In genomic region chr10:68210025-68210642, GRCm38 (mm10) we compare ENCODE assay signal across 19 mouse cellular contexts.
A peak's percentile ranks its signal among the peaks of the same experiment; 100 is the strongest.
DNase-seq lines count a peak whose midpoint lies in the region; ATAC-seq and TF ChIP-seq lines count a peak whose summit lies in the region.
"Had no signal": no experiment of that assay in that cellular context is flagged by ENCODE, and none has a peak within 500 bp of the region (broad histone marks: within the 10 kb centered on the region; RNA-seq: fewer than 3 reads in every experiment).

No protein-coding gene starts in this region.

- 86% methylated on average over 12 of the region's 12 CpGs for WGBS in embryonic facial prominence, embryonic 11.5 days
- 90% methylated on average over 12 of the region's 12 CpGs for WGBS in embryonic facial prominence, embryonic 10.5 days
- WGBS in intestine, embryonic 14.5 days, result 86% methylated on average over 12 of the region's 12 CpGs
- 75% methylated on average over 12 of the region's 12 CpGs for WGBS in intestine, postnatal 0 days
- WGBS in lung, embryonic 15.5 days, result 80% methylated on average over 12 of the region's 12 CpGs
- 70% methylated on average over 12 of the region's 12 CpGs for WGBS in liver, postnatal 0 days (ENCODE audit: insufficient replicate concordance)

- no peak overlapping the region for H3K4me2 ChIP-seq in embryonic facial prominence, embryonic 11.5 days (ENCODE audit: low read depth, low read length)
- no peak overlapping the region for H3K4me2 ChIP-seq in intestine, embryonic 14.5 days (ENCODE audit: low read length)
- H3K4me2 ChIP-seq in intestine, postnatal 0 days (replicated peaks; ENCODE audit: low read depth), result no peak overlapping the region
- no peak overlapping the region for H3K4me2 ChIP-seq in lung, embryonic 15.5 days
- no peak overlapping the region for H3K4me2 ChIP-seq in liver, postnatal 0 days (ENCODE audit: low read depth, low read length)
- H3K4me2 ChIP-seq: embryonic facial prominence, embryonic 15.5 days; forebrain, embryonic 12.5 days; limb, embryonic 13.5 days; neural tube, embryonic 12.5 days had no signal

- no peak for TF ChIP-seq EP300 in liver, postnatal 0 days (IDR thresholded peaks at IDR 0.05; ENCODE audit: low read depth)

- no peaks in the 10 kb centered on the region for H3K9me3 ChIP-seq in embryonic facial prominence, embryonic 11.5 days (replicated peaks; ENCODE audit: control insufficient read depth, low read length)
- no peaks in the 10 kb centered on the region for H3K9me3 ChIP-seq in embryonic facial prominence, embryonic 10.5 days
- H3K9me3 ChIP-seq in intestine, embryonic 14.5 days (ENCODE audit: control insufficient read depth, low read length), result no peaks in the 10 kb centered on the region
- no peaks in the 10 kb centered on the region for H3K9me3 ChIP-seq in intestine, postnatal 0 days (ENCODE audit: control insufficient read depth)
- no peaks in the 10 kb centered on the region for H3K9me3 ChIP-seq in lung, embryonic 15.5 days
- H3K9me3 ChIP-seq in liver, postnatal 0 days (ENCODE audit: low read length), result no peaks in the 10 kb centered on the region
- H3K9me3 ChIP-seq: embryonic facial prominence, embryonic 15.5 days; forebrain, embryonic 12.5 days; limb, embryonic 13.5 days; neural tube, embryonic 12.5 days had no signal

- H3K27me3 ChIP-seq in embryonic facial prominence, embryonic 11.5 days (ENCODE audit: control insufficient read depth, insufficient read depth, low read length), result no peaks in the 10 kb centered on the region
- H3K27me3 ChIP-seq in embryonic facial prominence, embryonic 10.5 days (replicated peaks; ENCODE audit: low read depth, poor library complexity, severe bottlenecking), result no peaks in the 10 kb centered on the region
- H3K27me3 ChIP-seq in intestine, embryonic 14.5 days (replicated peaks; ENCODE audit: control insufficient read depth, insufficient read depth, low read length), result no peaks in the 10 kb centered on the region
- no peaks in the 10 kb centered on the region for H3K27me3 ChIP-seq in intestine, postnatal 0 days (replicated peaks; ENCODE audit: control insufficient read depth, insufficient read depth, low read length)
- no peaks in the 10 kb centered on the region for H3K27me3 ChIP-seq in lung, embryonic 15.5 days
- H3K27me3 ChIP-seq in liver, postnatal 0 days (ENCODE audit: insufficient read depth, low read length), result no peaks in the 10 kb centered on the region
- H3K27me3 ChIP-seq: embryonic facial prominence, embryonic 15.5 days; forebrain, embryonic 12.5 days; limb, embryonic 13.5 days; neural tube, embryonic 12.5 days had no signal

- no peak overlapping the region for H3K27ac ChIP-seq in embryonic facial prominence, embryonic 11.5 days (replicated peaks; ENCODE audit: low read depth, low read length)
- no peak overlapping the region for H3K27ac ChIP-seq in embryonic facial prominence, embryonic 10.5 days (replicated peaks)
- no peak overlapping the region for H3K27ac ChIP-seq in intestine, embryonic 14.5 days (ENCODE audit: low read depth)
- H3K27ac ChIP-seq in intestine, postnatal 0 days (ENCODE audit: low read depth, low read length), result no peak overlapping the region
- H3K27ac ChIP-seq in lung, embryonic 15.5 days, result no peak overlapping the region
- peak overlapping the region; percentile 71 for H3K27ac ChIP-seq in liver, postnatal 0 days (ENCODE audit: low read depth)
- H3K27ac ChIP-seq: embryonic facial prominence, embryonic 15.5 days; forebrain, embryonic 12.5 days; limb, embryonic 13.5 days; neural tube, embryonic 12.5 days had no signal

- DNase-seq in embryonic facial prominence, embryonic 11.5 days (ENCODE audit: low spot score), result no peak
- DNase-seq in embryonic facial prominence, embryonic 10.5 days (ENCODE audit: low spot score), result no peak
- peak; percentile 44 for DNase-seq in intestine, embryonic 14.5 days (ENCODE audit: low spot score)
- DNase-seq in lung, postnatal 4 days, result no peak
- peak; percentile 34 for DNase-seq in liver, postnatal 0 days
- DNase-seq in natural killer cell, adult 2 months (ENCODE audit: low spot score in 2 of 2), result no peak
- DNase-seq: adrenal gland, postnatal 36 days; cerebellum, adult 8-10 months; kidney, postnatal 14 days; thymus, postnatal 14 days had no signal

- H3K36me3 ChIP-seq in embryonic facial prominence, embryonic 11.5 days (replicated peaks; ENCODE audit: control insufficient read depth, insufficient read depth, low read depth, low read length), result no peaks in the 10 kb centered on the region
- H3K36me3 ChIP-seq in embryonic facial prominence, embryonic 10.5 days (replicated peaks), result peaks cover 1% of the 10 kb centered on the region
- no peaks in the 10 kb centered on the region for H3K36me3 ChIP-seq in intestine, embryonic 14.5 days (ENCODE audit: control insufficient read depth, insufficient read depth, low read length)
- no peaks in the 10 kb centered on the region for H3K36me3 ChIP-seq in intestine, postnatal 0 days (ENCODE audit: control insufficient read depth, insufficient read depth)
- H3K36me3 ChIP-seq in lung, embryonic 15.5 days, result no peaks in the 10 kb centered on the region
- no peaks in the 10 kb centered on the region for H3K36me3 ChIP-seq in liver, postnatal 0 days (replicated peaks; ENCODE audit: insufficient read depth, low read length)
- H3K36me3 ChIP-seq: forebrain, embryonic 12.5 days; G1E; neural tube, embryonic 12.5 days had no signal

- H3K4me1 ChIP-seq in embryonic facial prominence, embryonic 11.5 days (ENCODE audit: control insufficient read depth, insufficient read depth, low read length), result no peaks in the 10 kb centered on the region
- H3K4me1 ChIP-seq in embryonic facial prominence, embryonic 10.5 days, result peaks cover 31% of the 10 kb centered on the region
- H3K4me1 ChIP-seq in intestine, embryonic 14.5 days (replicated peaks; ENCODE audit: control insufficient read depth, insufficient read depth, low read length), result peaks cover 42% of the 10 kb centered on the region
- peaks cover 2% of the 10 kb centered on the region; the same call in 1 of the 2 replicates for H3K4me1 ChIP-seq in intestine, postnatal 0 days (replicated peaks; ENCODE audit: control insufficient read depth, insufficient read depth, low read length)
- H3K4me1 ChIP-seq in lung, embryonic 15.5 days, result peaks cover 31% of the 10 kb centered on the region
- peaks cover 8% of the 10 kb centered on the region; the same call in 1 of the 2 replicates for H3K4me1 ChIP-seq in liver, postnatal 0 days (ENCODE audit: insufficient read depth)

- no peak overlapping the region for H3K4me3 ChIP-seq in embryonic facial prominence, embryonic 11.5 days (ENCODE audit: low read depth, low read length)
- H3K4me3 ChIP-seq in embryonic facial prominence, embryonic 10.5 days, result no peak overlapping the region
- no peak overlapping the region for H3K4me3 ChIP-seq in intestine, embryonic 14.5 days (ENCODE audit: low read depth, low read length)
- no peak overlapping the region for H3K4me3 ChIP-seq in intestine, postnatal 0 days (ENCODE audit: low read depth, low read length)
- H3K4me3 ChIP-seq in lung, embryonic 15.5 days, result no peak overlapping the region
- H3K4me3 ChIP-seq in liver, postnatal 0 days (ENCODE audit: low read depth, low read length), result no peak overlapping the region
- H3K4me3 ChIP-seq: embryonic facial prominence, embryonic 15.5 days; forebrain, embryonic 12.5 days; limb, embryonic 13.5 days; neural tube, embryonic 12.5 days had no signal

- no peak for TF ChIP-seq CTCF in intestine, postnatal 0 days (IDR thresholded peaks at IDR 0.05; ENCODE audit: low read depth)
- no peak for TF ChIP-seq CTCF in liver, postnatal 0 days (IDR thresholded peaks at IDR 0.05; ENCODE audit: low read depth)

- ATAC-seq in embryonic facial prominence, embryonic 11.5 days (replicated peaks; ENCODE audit: insufficient number of reproducible peaks, low FRiP score, low TSS enrichment, low read depth), result peak; percentile 67; the same call in 1 of the 2 replicates
- ATAC-seq in intestine, embryonic 14.5 days (replicated peaks; ENCODE audit: low FRiP score, low TSS enrichment, low read depth), result no peak
- ATAC-seq in intestine, postnatal 0 days, result no peak
- peak; percentile 37; the same call in 1 of the 2 replicates for ATAC-seq in lung, embryonic 15.5 days (ENCODE audit: borderline replicate concordance, extremely low read depth, low FRiP score, low TSS enrichment)
- peak; percentile 33 for ATAC-seq in liver, postnatal 0 days
- ATAC-seq: CD4-positive, CD25-positive, alpha-beta regulatory T cell, adult 4 months; lung, postnatal 0 days had no signal

- H3K9ac ChIP-seq in embryonic facial prominence, embryonic 11.5 days (replicated peaks; ENCODE audit: low read length), result no peak overlapping the region
- no peak overlapping the region for H3K9ac ChIP-seq in intestine, embryonic 14.5 days (ENCODE audit: low read length)
- H3K9ac ChIP-seq in intestine, postnatal 0 days (ENCODE audit: low read depth, low read length), result no peak overlapping the region
- no peak overlapping the region for H3K9ac ChIP-seq in lung, embryonic 15.5 days
- no peak overlapping the region for H3K9ac ChIP-seq in liver, postnatal 0 days (replicated peaks)
- H3K9ac ChIP-seq: embryonic facial prominence, embryonic 15.5 days; forebrain, embryonic 12.5 days; limb, embryonic 13.5 days; neural tube, embryonic 12.5 days had no signal

Comparison
In these comparisons a context has a peak if more than half of its experiments do, and no peak if none do; other contexts are left out.
1. ATAC-seq: peak in embryonic facial prominence, embryonic 11.5 days (single experiment), lung, embryonic 15.5 days (single experiment) and liver, postnatal 0 days (single experiment); none in intestine, embryonic 14.5 days (single experiment) and intestine, postnatal 0 days (single experiment).
2. DNase-seq: peak in intestine, embryonic 14.5 days (single experiment) and liver, postnatal 0 days (single experiment); none in embryonic facial prominence, embryonic 11.5 days (single experiment), embryonic facial prominence, embryonic 10.5 days (single experiment), lung, postnatal 4 days (0 of 2) and natural killer cell, adult 2 months (0 of 2).